23 mouse cellular contexts compared by ENCODE assay signal in the genomic region with DNA sequence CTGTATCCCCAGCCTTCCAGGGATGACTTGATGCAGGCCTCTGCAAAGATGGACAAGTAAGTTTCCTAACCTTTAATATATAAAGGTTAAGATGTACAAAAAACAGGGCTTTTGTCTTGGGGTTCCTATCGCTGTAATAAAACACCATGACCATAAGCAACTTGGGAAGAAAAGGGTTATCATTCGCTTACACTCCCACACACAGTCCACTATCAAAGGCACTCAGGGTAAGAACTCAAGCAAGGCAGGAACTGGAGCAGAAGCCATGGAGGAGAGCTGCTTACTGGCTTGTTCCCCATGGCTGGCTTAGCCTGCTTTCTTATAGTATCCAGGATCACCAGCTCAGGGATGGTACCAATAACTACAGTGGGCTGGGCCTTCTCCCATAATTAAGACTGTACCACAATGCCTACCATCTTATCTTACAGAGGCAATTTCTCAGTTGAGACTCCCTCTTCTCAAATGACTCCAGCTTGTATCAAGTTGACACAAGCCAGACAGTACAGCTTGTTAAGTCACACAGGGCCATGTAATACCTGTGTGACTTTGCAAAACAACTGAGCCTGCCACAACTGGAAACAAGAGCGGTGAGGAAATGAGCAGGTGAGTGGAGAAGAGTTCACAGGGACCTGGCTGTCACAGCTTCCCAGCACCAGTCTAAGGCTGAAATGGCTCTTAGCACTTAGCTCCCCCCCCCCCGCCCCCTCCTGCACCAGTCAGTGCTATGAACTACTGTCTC. TPM values are rescaled to one million over a fixed set of nuclear protein-coding genes. Genes with fewer than 3 reads are reported as not detected.
A peak's percentile ranks its signal among the peaks of the same experiment; 100 is the strongest.
DNase-seq lines count a peak whose midpoint lies in the region; ATAC-seq and TF ChIP-seq lines count a peak whose summit lies in the region.
"Had no signal": no experiment of that assay in that cellular context is flagged by ENCODE, and none has a peak within 500 bp of the region (broad histone marks: within the 10 kb centered on the region; RNA-seq: fewer than 3 reads in every experiment).

No protein-coding gene starts in this region.

- no peaks in the 10 kb centered on the region for H3K9me3 ChIP-seq in kidney, embryonic 16.5 days (ENCODE audit: low read length)
- H3K9me3 ChIP-seq in MEL (replicated peaks; ENCODE audit: insufficient read depth, low read length): no peaks in the 10 kb centered on the region
- no peaks in the 10 kb centered on the region for H3K9me3 ChIP-seq in liver, embryonic 13.5 days (replicated peaks)
- H3K9me3 ChIP-seq: embryonic facial prominence, embryonic 10.5 days; forebrain, embryonic 15.5 days; heart, embryonic 13.5 days; hindbrain, embryonic 12.5 days had no signal

- H3K27me3 ChIP-seq in kidney, embryonic 16.5 days (ENCODE audit: insufficient read depth, low read length): no peaks in the 10 kb centered on the region
- no peaks in the 10 kb centered on the region for H3K27me3 ChIP-seq in MEL (ENCODE audit: control insufficient read depth in 1 of 2, insufficient read depth in 2 of 2, low read length in 2 of 2)
- no peaks in the 10 kb centered on the region for H3K27me3 ChIP-seq in liver, embryonic 13.5 days
- H3K27me3 ChIP-seq: CH12.LX; forebrain, embryonic 15.5 days; heart, embryonic 13.5 days; hindbrain, embryonic 12.5 days had no signal

- no peak for DNase-seq in kidney, postnatal 14 days
- DNase-seq in MEL (ENCODE audit: low read depth, low spot score): peak; percentile 52
- DNase-seq in c-Kit-positive CD71-positive TER-119-positive erythroid progenitor cells, embryonic 14.5 days (ENCODE audit: low spot score): peak; percentile 39
- DNase-seq in liver, embryonic 13.5 days: no peak
- no peak for DNase-seq in cerebellum, postnatal 4 days (ENCODE audit: low spot score in 2 of 2)
- DNase-seq in urinary bladder, adult 2 months (ENCODE audit: low spot score): no peak
- DNase-seq in embryo, embryonic 10.5 days (ENCODE audit: low spot score): no peak
- DNase-seq: adrenal gland, adult 2 months; adrenal gland, postnatal 25 days; cerebellum, adult 11 months; cerebellum, adult 9-10 months; cerebellum, postnatal 25 days; gastrocnemius, postnatal 14 days; heart, postnatal 4 days had no signal

- 0 out of 2 replicates have a peak, but pooled peaks cover 2% of the 10 kb centered on the region for H3K4me1 ChIP-seq in kidney, embryonic 16.5 days (ENCODE audit: insufficient read depth, low read length)
- peaks cover 0 to 16% of the 10 kb centered on the region in 2 experiments; a peak in 2 of 4 replicates for H3K4me1 ChIP-seq in MEL (ENCODE audit: control insufficient read depth in 1 of 2, insufficient read depth in 2 of 2, low read length in 2 of 2)
- H3K4me1 ChIP-seq in liver, embryonic 13.5 days (replicated peaks): peaks cover 19% of the 10 kb centered on the region
- H3K4me1 ChIP-seq: embryonic facial prominence, embryonic 10.5 days; hindbrain, embryonic 12.5 days had no signal

- no peak overlapping the region for H3K4me3 ChIP-seq in kidney, embryonic 16.5 days (ENCODE audit: low read length)
- H3K4me3 ChIP-seq in MEL (ENCODE audit: control insufficient read depth in 1 of 2, insufficient read depth in 1 of 2, low read depth in 2 of 2, low read length in 2 of 2): no peak overlapping the region
- H3K4me3 ChIP-seq in liver, embryonic 13.5 days (replicated peaks): no peak overlapping the region
- H3K4me3 ChIP-seq: embryonic facial prominence, embryonic 10.5 days; erythroblast, embryonic 14.5 days; forebrain, embryonic 15.5 days; heart, embryonic 13.5 days; hindbrain, embryonic 12.5 days had no signal

- TF ChIP-seq EP300 in MEL (IDR thresholded peaks at IDR 0.05; ENCODE audit: low read depth in 1 of 2, low read length in 2 of 2): peak; percentile 56; a peak in 3 of 4 replicates

- H3K36me3 ChIP-seq in kidney, embryonic 16.5 days (ENCODE audit: insufficient read depth, low read length): peaks cover 28% of the 10 kb centered on the region
- H3K36me3 ChIP-seq in MEL (ENCODE audit: control insufficient read depth in 1 of 2, insufficient read depth in 2 of 2, low read length in 2 of 2): peaks cover 0 to 22% of the 10 kb centered on the region in 2 experiments; a peak in 3 of 4 replicates
- H3K36me3 ChIP-seq in liver, embryonic 13.5 days: peaks cover 19% of the 10 kb centered on the region

- 81% methylated on average over 4 of the region's 4 CpGs for WGBS in kidney, embryonic 16.5 days
- 74% methylated on average over 4 of the region's 4 CpGs for WGBS in liver, embryonic 13.5 days (ENCODE audit: insufficient replicate concordance)

- no peak overlapping the region for H3K27ac ChIP-seq in kidney, embryonic 16.5 days (ENCODE audit: low read length)
- H3K27ac ChIP-seq in MEL (ENCODE audit: control insufficient read depth, low read depth, low read length): no peak overlapping the region
- H3K27ac ChIP-seq in liver, embryonic 13.5 days: no peak overlapping the region
- H3K27ac ChIP-seq: embryonic facial prominence, embryonic 10.5 days; forebrain, embryonic 15.5 days; heart, embryonic 13.5 days; hindbrain, embryonic 12.5 days had no signal

- ATAC-seq in kidney, embryonic 16.5 days (ENCODE audit: low FRiP score, low TSS enrichment): 0 out of 2 replicates have a peak, but pooled peaks have one; percentile 35
- ATAC-seq in liver, embryonic 13.5 days (ENCODE audit: low read depth): peak; percentile 53; the same call in 1 of the 2 replicates
- ATAC-seq: forebrain, embryonic 15.5 days; hindbrain, embryonic 16.5 days; inflammation-experienced regulatory T-cells, adult 6 months had no signal

- TF ChIP-seq POLR2A in MEL (IDR thresholded peaks at IDR 0.05; ENCODE audit: control insufficient read depth in 1 of 2, insufficient read depth in 1 of 2, low read depth in 1 of 2, low read length in 2 of 2, poor library complexity in 1 of 2): no peak

- H3K4me2 ChIP-seq in kidney, embryonic 16.5 days (replicated peaks; ENCODE audit: low read depth, low read length): no peak overlapping the region
- H3K4me2 ChIP-seq in liver, embryonic 13.5 days: no peak overlapping the region
- H3K4me2 ChIP-seq: forebrain, embryonic 15.5 days; heart, embryonic 13.5 days; hindbrain, embryonic 12.5 days had no signal

- no peaks in the 10 kb centered on the region for H3K79me2 ChIP-seq in MEL (ENCODE audit: control insufficient read depth, insufficient read depth, low read length, poor library complexity)

- H3K9ac ChIP-seq in kidney, embryonic 16.5 days (replicated peaks; ENCODE audit: low read length): no peak overlapping the region
- no peak overlapping the region for H3K9ac ChIP-seq in MEL (ENCODE audit: control insufficient read depth, low read depth, low read length, poor library complexity, severe bottlenecking)
- no peak overlapping the region for H3K9ac ChIP-seq in liver, embryonic 13.5 days
- H3K9ac ChIP-seq: forebrain, embryonic 15.5 days; heart, embryonic 13.5 days; hindbrain, embryonic 12.5 days had no signal

- TF ChIP-seq RAD21 in MEL (IDR thresholded peaks at IDR 0.05; ENCODE audit: low read depth, low read length): no peak

- TF ChIP-seq CTCF in MEL (IDR thresholded peaks at IDR 0.05 in 2 of 3, conservative IDR thresholded peaks at IDR 0.05 in 1 of 3; ENCODE audit: control insufficient read depth in 1 of 3, insufficient read depth in 1 of 3, low read depth in 2 of 3, low read length in 3 of 3, poor library complexity in 1 of 3, severe bottlenecking in 1 of 3): no peak

TF ChIP-seq in MEL, 35 proteins besides CTCF, POLR2A, EP300 and RAD21:
- TF ChIP-seq ELF1 (IDR thresholded peaks at IDR 0.05; ENCODE audit: low read depth, low read length) (no peak), E2F4 (IDR thresholded peaks at IDR 0.05; ENCODE audit: borderline replicate concordance, low read depth, low read length) (no peak), MEF2A (IDR thresholded peaks at IDR 0.05; ENCODE audit: extremely low read depth, insufficient replicate concordance, low read depth, low read length, poor library complexity, severe bottlenecking) (no peak), BHLHE40 (IDR thresholded peaks at IDR 0.05; ENCODE audit: borderline replicate concordance, low read depth, low read length) (no peak), ETS1 (IDR thresholded peaks at IDR 0.05; ENCODE audit: low read depth, low read length) (no peak), MYB (IDR thresholded peaks at IDR 0.05; ENCODE audit: low read depth, low read length) (no peak), TAL1 (IDR thresholded peaks at IDR 0.05; ENCODE audit: low read length) (peak; percentile 25; the same call in 1 of the 2 replicates), GABPA (IDR thresholded peaks at IDR 0.05; ENCODE audit: low read depth, low read length) (no peak), CHD1 (IDR thresholded peaks at IDR 0.05; ENCODE audit: low read depth, low read length) (no peak), NELFE (IDR thresholded peaks at IDR 0.05; ENCODE audit: low read depth, low read length) (no peak), POLR2AphosphoS2 (IDR thresholded peaks at IDR 0.05; ENCODE audit: low read length) (no peak), MAX (IDR thresholded peaks at IDR 0.05; ENCODE audit: low read length) (no peak), RCOR1 (IDR thresholded peaks at IDR 0.05; ENCODE audit: low read depth, low read length) (no peak), TCF12 (IDR thresholded peaks at IDR 0.05; ENCODE audit: low read depth, low read length) (no peak), GATA1 (IDR thresholded peaks at IDR 0.05; ENCODE audit: low read depth, low read length) (peak; percentile 68; the same call in 1 of the 2 replicates), CHD2 (IDR thresholded peaks at IDR 0.05; ENCODE audit: low read length) (no peak), SMC3 (IDR thresholded peaks at IDR 0.05; ENCODE audit: low read depth, low read length) (no peak), MAFK (IDR thresholded peaks at IDR 0.05; ENCODE audit: borderline replicate concordance, low read depth, low read length) (no peak)

RNA-seq across cellular contexts. Expression of gene Cdc42se2, which starts 48.3 kb away (rescaled TPM):
- polyA plus RNA-seq in kidney, embryonic 16.5 days (2015; fragmentation: Nextera tagmentation; extraction: Ambion mirVana): 98.6 and 103 TPM in 2 replicates
- total RNA-seq in MEL (2012; rRNA removed): 31.4 and 33.4 TPM in 2 replicates
- polyA plus RNA-seq in MEL (2012; ENCODE audit: insufficient read depth in 1 of 2, insufficient read length in 2 of 2, low read depth in 1 of 2, low replicate concordance in 2 of 2, missing spikeins in 1 of 2): 10 to 100 TPM; 30.1 to 47.4 TPM
- polyA plus RNA-seq in liver, embryonic 13.5 days (2015; fragmentation: Nextera tagmentation; extraction: Ambion mirVana): 19.2 and 22.3 TPM in 2 replicates
- polyA plus RNA-seq in urinary bladder, adult 2 months (2012; rRNA removed): 23.9 and 26.4 TPM in 2 replicates

Comparison
In these comparisons a context has a peak if more than half of its experiments do, and no peak if none do; other contexts are left out.
1. DNase-seq: peak in MEL (single experiment) and c-Kit-positive CD71-positive TER-119-positive erythroid progenitor cells, embryonic 14.5 days (single experiment); none in kidney, postnatal 14 days (single experiment), liver, embryonic 13.5 days (single experiment), cerebellum, postnatal 4 days (0 of 2), urinary bladder, adult 2 months (single experiment) and embryo, embryonic 10.5 days (single experiment).